Mouse (Mus musculus) limb, embryonic 10.5 days (tissue): ENCODE results near the gene Msl3l2. TPM values are rescaled to one million over a fixed set of nuclear protein-coding genes. Genes with fewer than 3 reads are reported as not detected.

Source experiments
- DNase-seq: peaks from one replicate; pipeline ENCODE4 v3.0.0-alpha.2; 2017; ENCODE audit warnings: low spot score
- H3K27ac ChIP-seq: fragments of 300-500 bp; sonication (generic); 2 replicates; pipeline ENCODE4 v1.5.1; 2016; ENCODE audit warnings: mild to moderate bottlenecking
- H3K27me3 ChIP-seq: fragments of 300-500 bp; sonication (generic); 2 replicates; pipeline ENCODE4 v1.6.1; 2016; ENCODE audit warnings: low read depth, mild to moderate bottlenecking; ENCODE audit not compliant: poor library complexity, severe bottlenecking
- H3K36me3 ChIP-seq: fragments of 300-500 bp; sonication (generic); 2 replicates; pipeline ENCODE4 v1.6.1; 2016; ENCODE audit warnings: mild to moderate bottlenecking, moderate library complexity
- H3K4me1 ChIP-seq: fragments of 300-500 bp; sonication (generic); 2 replicates; pipeline ENCODE4 v1.6.1; 2016
- H3K4me3 ChIP-seq: fragments of 300-500 bp; sonication (generic); 2 replicates; pipeline ENCODE4 v1.5.1; 2016; ENCODE audit warnings: mild to moderate bottlenecking, moderate library complexity
- H3K9me3 ChIP-seq: fragments of 300-500 bp; sonication (generic); replicated peaks from 2 replicates; pipeline ENCODE4 v1.6.1; 2016; ENCODE audit warnings: mild to moderate bottlenecking
- WGBS: fragments of 180-500 bp; shearing (Covaris S2); methylation state at CpG from one replicate; pipeline ENCODE4 v1.1.7; 2016; 5-methylcytosine and 5-hydroxymethylcytosine counted together
- polyA plus RNA-seq: library from polyadenylated mRNA; unstranded; fragments of >200 nt; fragmentation: Nextera tagmentation; extraction: Ambion mirVana; gene quantifications from 2 replicates; pipeline ENCODE4 v1.2.1, GENCODE M21; 2016

The Msl3l2 gene
- 7.1 and 7.8 TPM in 2 replicates for polyA plus RNA-seq

DNA sequence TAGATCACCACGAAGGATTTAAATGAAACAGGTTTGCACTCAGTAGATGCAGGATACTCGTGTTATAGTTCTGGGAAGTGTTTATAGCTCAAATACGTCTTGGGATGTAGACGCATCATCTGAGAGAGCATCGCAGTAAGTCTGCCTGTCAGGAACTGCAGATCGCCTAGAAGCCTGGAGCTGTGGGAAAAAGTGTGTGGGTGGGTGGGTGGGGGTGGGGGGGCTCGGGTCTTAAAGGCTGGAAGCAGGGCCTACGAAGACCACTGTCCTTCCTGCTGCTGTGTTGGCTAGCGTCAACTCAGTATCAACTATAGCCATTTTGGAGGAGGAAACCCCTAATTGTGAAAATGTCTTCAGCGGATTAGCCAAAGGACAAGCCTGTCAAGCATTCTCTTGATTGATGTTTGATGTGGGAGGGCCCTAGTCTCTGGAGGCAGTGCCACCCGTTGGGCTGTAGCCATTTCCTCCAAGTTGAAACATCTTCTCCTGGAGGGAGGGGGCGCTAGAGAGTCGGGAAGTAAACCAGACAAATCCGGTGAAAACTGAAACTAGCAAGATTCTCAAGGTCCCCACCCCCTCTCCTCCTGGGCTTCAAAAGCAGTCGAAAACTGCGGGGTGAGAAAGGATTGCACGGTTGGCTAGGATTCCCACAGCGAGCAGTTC lies at the start of gene Msl3l2:
Gene Msl3l2 (plus strand): TSS at position 585 of the 663 bp plus-strand sequence.
- Histone ChIP-seq H3K36me3 (no peaks in the 10 kb centered on the region), H3K4me3 (peak within 1 kb of the TSS; percentile 33), H3K4me1 (peaks cover 8% of the 10 kb centered on the region; the same call in 1 of the 2 replicates), H3K9me3 (no peaks in the 10 kb centered on the region), H3K27ac (peak within 1 kb of the TSS; percentile 83), H3K27me3 (no peaks in the 10 kb centered on the region)
- peak; percentile 78 for DNase-seq
- WGBS, result 21% methylated on average over 18 of the region's 18 CpGs

DNA sequence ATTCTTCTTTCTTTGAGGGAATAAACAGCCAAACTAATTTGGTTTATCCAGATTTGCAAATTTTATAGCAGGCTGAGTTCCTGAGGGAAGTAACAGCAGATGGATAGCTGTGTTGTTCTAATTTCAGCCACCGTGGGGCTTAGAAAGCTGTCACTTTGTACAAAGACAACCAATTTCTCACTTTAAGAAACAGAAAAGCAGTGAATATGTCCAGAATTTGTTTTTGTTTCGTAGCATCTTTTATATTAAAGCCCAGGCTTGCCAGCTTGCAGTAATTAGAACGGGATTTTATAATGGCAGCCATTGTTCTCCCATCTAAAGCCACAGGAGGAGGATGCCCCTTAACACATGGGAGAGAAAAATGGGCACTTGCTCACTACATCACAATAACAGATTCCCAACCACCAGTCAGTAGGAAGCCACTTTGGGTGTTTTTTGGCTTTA lies 47.7 kb upstream of the Msl3l2 start:
- no peak overlapping the region for H3K4me3 ChIP-seq
- H3K9me3 ChIP-seq, result no peaks in the 10 kb centered on the region
- no peaks in the 10 kb centered on the region for H3K4me1 ChIP-seq
- H3K27ac ChIP-seq, result no peak overlapping the region
- no peak for DNase-seq
- no peaks in the 10 kb centered on the region for H3K27me3 ChIP-seq
- 86% methylated on average over 3 of the region's 3 CpGs for WGBS
- H3K36me3 ChIP-seq, result no peaks in the 10 kb centered on the region

DNA sequence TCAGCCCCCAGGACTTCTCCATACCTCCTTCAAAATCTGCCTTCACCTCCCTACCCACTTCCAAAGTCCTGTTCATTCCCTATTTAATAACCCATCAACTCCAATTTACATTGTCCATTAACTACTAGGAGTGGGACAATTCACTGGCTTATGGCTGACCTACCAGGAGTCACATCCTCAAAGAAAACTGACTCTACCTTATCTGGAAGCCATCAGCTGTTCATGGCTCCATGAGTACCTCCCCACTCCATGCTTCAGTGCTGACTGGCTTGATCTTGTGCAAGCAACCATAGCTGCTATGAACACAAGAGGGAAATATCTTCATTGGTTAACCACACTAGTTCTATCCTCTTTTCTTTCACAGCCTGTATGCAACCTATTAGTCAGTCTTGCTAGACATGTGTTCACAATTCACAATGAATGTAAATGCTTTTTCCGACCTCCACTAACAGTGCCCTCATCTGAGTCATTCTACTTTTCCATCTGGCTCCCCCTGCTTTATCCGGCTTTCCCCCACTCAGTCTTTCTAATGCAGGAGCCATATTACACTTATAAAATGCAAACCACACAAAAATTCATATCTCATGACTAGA lies 45.4 kb upstream of the Msl3l2 start:
- whole genome bisulfite sequencing, result 93% methylated on average over 2 of the region's 2 CpGs

DNA sequence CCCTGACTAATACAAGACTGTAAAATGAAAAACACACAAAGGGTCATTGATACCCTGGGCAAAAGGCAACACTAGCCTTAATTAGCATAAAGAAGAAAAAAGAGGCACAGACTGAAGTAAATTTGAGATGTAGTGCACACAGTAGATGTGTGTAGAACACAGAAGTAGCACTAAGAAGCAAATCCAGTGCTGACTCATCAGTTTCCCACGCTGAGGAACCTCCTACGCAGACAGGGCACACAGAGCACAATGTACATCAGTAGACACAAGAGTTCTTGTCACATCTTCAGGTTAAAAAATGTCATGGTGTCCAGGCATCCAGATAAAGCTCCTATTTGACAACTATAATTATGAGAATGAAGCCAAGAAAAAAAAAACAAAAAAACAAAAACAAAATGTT lies 44.0 kb upstream of the Msl3l2 start:
- no peaks in the 10 kb centered on the region for H3K4me1 ChIP-seq
- DNase-seq, result no peak
- no peaks in the 10 kb centered on the region for H3K36me3 ChIP-seq
- H3K27ac ChIP-seq, result no peak overlapping the region
- H3K4me3 ChIP-seq, result no peak overlapping the region
- no peaks in the 10 kb centered on the region for H3K27me3 ChIP-seq
- H3K9me3 ChIP-seq, result no peaks in the 10 kb centered on the region
- WGBS, result 97% methylated on average over 2 of the region's 2 CpGs

More for the DNA sequence above, 45.4 kb upstream of the Msl3l2 start:
- Histone ChIP-seq H3K27ac (no peak overlapping the region), H3K27me3 (no peaks in the 10 kb centered on the region), H3K36me3 (no peaks in the 10 kb centered on the region), H3K4me3 (no peak overlapping the region), H3K4me1 (no peaks in the 10 kb centered on the region), H3K9me3 (no peaks in the 10 kb centered on the region)
- no peak for DNase-seq

DNA sequence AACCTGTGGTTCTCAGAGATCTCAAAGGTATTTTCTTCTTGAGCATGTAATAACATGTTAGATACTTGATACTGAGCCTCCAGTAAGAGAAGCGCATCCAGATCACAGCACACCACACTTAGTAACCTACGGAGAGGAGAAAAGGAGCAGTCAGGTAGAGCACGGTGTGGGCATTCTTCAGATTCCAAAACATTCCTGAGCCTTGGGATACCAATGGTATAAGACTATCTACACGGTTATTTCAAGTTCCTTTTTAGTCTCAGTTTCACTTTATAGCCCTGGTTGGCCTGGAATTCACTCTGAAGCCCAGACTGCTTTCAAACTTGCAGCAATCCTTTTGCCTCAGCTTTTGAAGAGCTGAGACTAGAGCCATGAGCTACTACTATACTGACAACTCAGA lies 17.0 kb upstream of the Msl3l2 start:
- no peaks in the 10 kb centered on the region for H3K27me3 ChIP-seq
- 83% methylated on average over 4 of the region's 4 CpGs for WGBS

DNA sequence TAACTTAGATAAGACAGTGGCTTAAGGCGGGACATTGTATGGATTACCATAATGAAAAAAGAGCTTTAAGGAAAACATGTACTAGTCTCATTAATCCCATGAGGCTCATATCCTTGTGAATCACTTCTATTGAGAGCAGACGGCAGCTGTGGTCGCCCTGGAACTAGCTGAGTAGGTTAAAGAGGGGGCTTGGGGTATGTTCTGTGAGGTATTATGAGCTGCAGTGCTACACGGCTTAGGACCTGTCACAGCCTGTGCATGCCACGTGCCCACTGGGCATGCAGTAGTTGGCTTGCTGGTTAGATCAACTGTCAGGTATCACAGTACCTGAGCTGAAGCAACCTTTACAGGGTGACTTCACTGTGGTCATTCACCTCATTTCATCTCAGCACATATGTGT lies 12.1 kb upstream of the Msl3l2 start:
- 92% methylated on average over 5 of the region's 5 CpGs for WGBS
- Histone ChIP-seq H3K4me3 (no peak overlapping the region), H3K4me1 (no peaks in the 10 kb centered on the region)

More for the DNA sequence above, 17.0 kb upstream of the Msl3l2 start:
- no peak overlapping the region for H3K27ac ChIP-seq
- H3K9me3 ChIP-seq, result no peaks in the 10 kb centered on the region
- no peak overlapping the region for H3K4me3 ChIP-seq
- no peaks in the 10 kb centered on the region for H3K4me1 ChIP-seq
- H3K36me3 ChIP-seq, result no peaks in the 10 kb centered on the region
- no peak for DNase-seq

DNA sequence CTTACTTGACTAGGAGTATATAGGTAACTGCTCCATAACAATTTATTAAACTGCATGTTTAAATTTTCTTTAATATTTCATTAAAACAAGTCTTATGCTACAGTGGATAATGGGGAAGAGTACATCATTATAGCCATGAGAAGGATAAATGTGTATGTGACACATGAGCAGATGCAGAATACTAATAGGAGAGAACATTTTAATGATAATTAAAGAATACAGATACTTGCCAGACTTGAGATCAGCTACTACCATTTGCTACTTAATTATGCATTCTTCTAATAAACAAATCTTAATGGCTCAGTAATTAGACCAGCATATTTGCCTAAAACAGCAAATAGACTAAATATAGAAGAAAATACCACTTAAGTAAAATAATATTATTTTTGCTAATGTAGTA lies 10.0 kb upstream of the Msl3l2 start:
- no peaks in the 10 kb centered on the region for H3K27me3 ChIP-seq
- H3K4me1 ChIP-seq, result no peaks in the 10 kb centered on the region
- no peaks in the 10 kb centered on the region for H3K9me3 ChIP-seq
- no peak overlapping the region for H3K4me3 ChIP-seq
- DNase-seq, result no peak
- no peak overlapping the region for H3K27ac ChIP-seq
- no peaks in the 10 kb centered on the region for H3K36me3 ChIP-seq

More for the DNA sequence above, 12.1 kb upstream of the Msl3l2 start:
- Histone ChIP-seq H3K36me3 (no peaks in the 10 kb centered on the region), H3K27ac (no peak overlapping the region), H3K27me3 (no peaks in the 10 kb centered on the region), H3K9me3 (no peaks in the 10 kb centered on the region)
- DNase-seq, result no peak

DNA sequence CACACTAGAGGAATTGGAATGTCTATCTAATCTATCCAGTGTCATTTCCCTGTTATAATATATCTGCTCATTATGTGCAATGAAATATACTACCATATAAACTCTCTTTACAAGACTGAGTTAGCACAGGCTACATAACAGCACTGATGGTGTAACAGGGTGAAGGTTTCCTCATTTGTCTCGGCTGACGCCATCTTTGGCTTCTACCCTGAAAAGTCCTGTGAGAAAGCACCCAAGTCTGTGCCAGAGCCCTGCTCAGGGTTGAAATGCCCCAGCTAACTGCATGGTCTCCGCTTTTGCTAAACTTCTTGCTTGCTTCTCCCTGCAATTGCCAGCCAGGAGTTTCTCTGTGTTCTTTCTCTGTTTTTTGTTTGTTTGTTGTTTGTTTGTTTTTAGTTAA lies 7.6 kb upstream of the Msl3l2 start:
- Histone ChIP-seq H3K4me3 (no peak overlapping the region), H3K4me1 (no peaks in the 10 kb centered on the region), H3K27me3 (no peaks in the 10 kb centered on the region), H3K36me3 (no peaks in the 10 kb centered on the region), H3K27ac (no peak overlapping the region), H3K9me3 (no peaks in the 10 kb centered on the region)
- no peak for DNase-seq
- WGBS, result 83% methylated on average over 3 of the region's 3 CpGs

DNA sequence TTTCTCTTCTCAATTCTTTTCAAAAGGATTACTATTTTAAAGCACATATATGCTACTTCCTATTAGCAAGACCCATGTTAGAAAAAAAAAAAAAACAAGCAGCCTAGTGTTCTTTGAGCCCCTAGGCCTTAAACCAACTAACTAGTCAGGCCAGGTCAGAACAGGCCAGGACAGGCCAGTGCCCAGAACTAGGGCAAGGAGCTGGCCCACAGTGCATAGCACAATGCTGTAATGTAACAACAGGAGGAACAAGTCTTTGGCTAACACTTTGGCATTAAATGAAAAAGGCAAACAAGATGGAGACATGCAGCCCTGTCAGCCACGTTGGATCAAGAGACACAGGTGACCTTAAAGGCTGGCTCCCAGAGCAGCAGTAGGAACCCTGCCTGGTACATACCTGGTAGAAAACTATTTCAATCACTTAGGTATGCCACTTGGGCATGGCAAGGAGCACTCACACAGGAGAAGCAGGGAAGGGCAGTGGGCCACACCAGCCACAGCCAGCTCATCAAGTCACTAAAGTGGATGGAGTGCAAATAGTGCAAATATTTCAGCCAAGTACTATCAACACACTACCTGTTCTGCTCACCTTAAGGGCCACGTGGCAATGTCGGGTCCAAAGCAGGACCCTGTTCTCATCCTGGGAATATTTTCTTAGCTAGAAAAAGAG lies 6.9 kb upstream of the Msl3l2 start:
- Histone ChIP-seq H3K27me3 (no peaks in the 10 kb centered on the region), H3K36me3 (no peaks in the 10 kb centered on the region), H3K9me3 (no peaks in the 10 kb centered on the region), H3K4me1 (no peaks in the 10 kb centered on the region), H3K4me3 (no peak overlapping the region), H3K27ac (no peak overlapping the region)
- DNase-seq, result no peak
- WGBS, result 88% methylated on average over 3 of the region's 3 CpGs

DNA sequence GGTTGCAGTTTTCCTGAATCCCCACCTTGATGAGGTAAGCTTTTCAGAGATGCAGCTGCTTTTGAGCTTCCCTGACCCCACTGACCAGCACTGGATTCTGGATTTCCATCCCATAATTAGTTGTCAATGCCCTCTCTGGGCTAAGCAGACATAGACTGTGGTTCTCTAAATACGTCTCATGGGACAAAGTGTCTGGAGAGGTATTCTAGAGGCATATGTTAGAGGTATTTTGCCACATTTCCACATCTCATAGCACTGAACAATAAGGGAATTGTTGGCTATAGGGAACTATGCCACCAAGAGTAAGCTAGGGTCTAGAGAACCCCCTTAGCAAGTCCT lies 248 bp downstream of the Msl3l2 start:
- H3K36me3 ChIP-seq, result no peaks in the 10 kb centered on the region
- no peak for DNase-seq
- H3K4me3 ChIP-seq, result peak overlapping the region; percentile 33
- peak overlapping the region; percentile 83 for H3K27ac ChIP-seq
- H3K9me3 ChIP-seq, result no peaks in the 10 kb centered on the region
- no peaks in the 10 kb centered on the region for H3K27me3 ChIP-seq
- H3K4me1 ChIP-seq, result peaks cover 8% of the 10 kb centered on the region; the same call in 1 of the 2 replicates
- 47% methylated on average over 1 of the region's 1 CpGs for WGBS

DNA sequence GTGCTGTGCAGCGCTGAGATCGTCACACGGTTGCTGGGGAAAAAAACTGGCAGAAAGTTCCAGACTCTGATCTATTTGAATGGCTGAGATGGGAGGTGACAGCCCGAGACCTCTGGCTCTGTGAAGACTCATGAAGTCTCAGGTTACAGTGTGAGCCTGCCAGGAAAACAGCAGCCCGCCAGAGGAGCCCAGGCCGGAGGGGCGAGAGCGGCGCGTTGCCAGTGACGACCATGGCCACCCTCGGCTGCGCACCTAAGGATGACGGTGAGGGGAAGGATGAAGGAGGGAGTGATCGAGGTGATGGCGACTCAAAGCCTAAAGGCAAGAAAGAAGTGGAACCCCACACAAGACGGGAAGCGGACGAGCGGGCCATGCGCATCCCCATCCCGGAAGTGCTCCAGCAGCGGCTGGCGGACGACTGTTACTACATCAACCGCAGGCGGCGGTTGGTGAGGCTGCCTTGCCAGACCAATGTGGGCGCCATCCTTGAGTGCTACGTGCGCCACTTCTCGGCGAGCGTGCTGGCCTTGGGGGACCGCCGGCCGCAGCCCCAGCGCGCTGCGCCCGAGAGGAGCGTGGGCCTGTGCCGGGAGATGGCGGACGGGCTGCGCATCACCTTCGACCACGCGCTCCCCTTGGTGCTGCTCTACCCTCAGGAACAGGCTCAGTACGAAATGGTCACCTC lies 8.4 kb downstream of the Msl3l2 start:
- Histone ChIP-seq H3K27ac (peak overlapping the region; percentile 94), H3K4me3 (peak overlapping the region; percentile 71), H3K9me3 (no peaks in the 10 kb centered on the region), H3K36me3 (no peaks in the 10 kb centered on the region), H3K4me1 (peaks cover 10% of the 10 kb centered on the region), H3K27me3 (no peaks in the 10 kb centered on the region)
- DNase-seq, result peak; percentile 85
- WGBS, result under 1% methylated on average over 50 of the region's 50 CpGs

DNA sequence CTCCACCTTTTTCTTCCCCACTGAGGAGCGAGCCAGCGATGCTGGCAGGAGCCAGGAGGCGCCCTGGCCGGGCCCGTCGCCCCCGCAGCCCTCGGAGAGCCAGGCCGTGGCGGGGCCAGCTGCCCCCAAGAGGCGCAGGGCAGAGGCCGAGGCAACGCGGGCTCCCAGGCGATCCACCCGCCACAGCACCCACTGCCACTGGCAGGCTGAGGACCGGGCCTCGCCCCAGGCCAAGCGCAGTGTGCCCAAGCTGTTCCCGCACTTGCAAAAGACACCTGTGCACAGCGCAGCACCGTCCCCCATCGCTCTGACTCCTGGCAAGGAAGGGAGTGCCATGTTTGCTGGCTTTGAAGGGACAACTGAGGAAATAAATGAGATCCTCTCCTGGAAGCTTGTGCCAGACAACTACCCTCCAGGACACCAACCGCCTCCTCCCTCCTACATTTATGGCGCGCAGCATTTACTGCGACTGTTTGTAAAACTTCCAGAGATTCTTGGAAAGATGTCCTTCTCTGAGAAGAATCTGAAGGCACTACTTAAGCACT lies 9.0 kb downstream of the Msl3l2 start:
- H3K9me3 ChIP-seq, result no peaks in the 10 kb centered on the region
- no peaks in the 10 kb centered on the region for H3K27me3 ChIP-seq
- 15% methylated on average over 27 of the region's 27 CpGs for WGBS
- peak overlapping the region; percentile 71 for H3K4me3 ChIP-seq
- peak overlapping the region; percentile 94 for H3K27ac ChIP-seq
- H3K4me1 ChIP-seq, result peaks cover 10% of the 10 kb centered on the region
- no peaks in the 10 kb centered on the region for H3K36me3 ChIP-seq
- no peak for DNase-seq

DNA sequence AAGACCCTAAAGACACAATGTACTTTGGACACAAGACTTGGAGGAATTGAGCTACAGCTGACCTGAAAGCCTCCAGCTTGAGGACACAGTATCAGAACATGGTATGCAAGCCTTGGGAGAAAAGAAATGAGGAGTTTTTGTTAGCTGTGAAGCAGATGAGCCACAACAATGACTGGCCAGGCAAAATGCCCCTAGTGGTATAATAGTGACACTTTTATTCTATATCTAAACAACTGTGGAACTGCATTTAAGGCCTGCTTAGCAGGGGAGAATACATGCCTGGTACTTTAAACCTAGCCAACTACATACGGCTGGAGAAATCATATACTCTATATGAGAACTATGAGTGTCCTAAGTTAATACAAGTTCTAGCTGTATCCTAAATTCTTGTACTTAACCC lies 20.3 kb downstream of the Msl3l2 start:
- Histone ChIP-seq H3K4me3 (no peak overlapping the region), H3K4me1 (no peaks in the 10 kb centered on the region), H3K27me3 (no peaks in the 10 kb centered on the region), H3K36me3 (no peaks in the 10 kb centered on the region), H3K9me3 (no peaks in the 10 kb centered on the region), H3K27ac (no peak overlapping the region)
- no peak for DNase-seq
- WGBS, result 97% methylated on average over 1 of the region's 1 CpGs
